Mouse (Mus musculus) cerebellum, postnatal 36 days (tissue): ENCODE data around the gene Tmem176b.
"Not testable (repeated sequence)": the region's sequence is repeated elsewhere in the genome, so short reads cannot be mapped to it uniquely, and the experiment has no call there.

Experiments
- DNase-seq, 2 experiments: peaks; one replicate each; pipeline ENCODE4 v3.0.0; 2021 to 2022; ENCODE audit warnings: mixed read lengths in 2 of 2

Tmem176b gene

DNA sequence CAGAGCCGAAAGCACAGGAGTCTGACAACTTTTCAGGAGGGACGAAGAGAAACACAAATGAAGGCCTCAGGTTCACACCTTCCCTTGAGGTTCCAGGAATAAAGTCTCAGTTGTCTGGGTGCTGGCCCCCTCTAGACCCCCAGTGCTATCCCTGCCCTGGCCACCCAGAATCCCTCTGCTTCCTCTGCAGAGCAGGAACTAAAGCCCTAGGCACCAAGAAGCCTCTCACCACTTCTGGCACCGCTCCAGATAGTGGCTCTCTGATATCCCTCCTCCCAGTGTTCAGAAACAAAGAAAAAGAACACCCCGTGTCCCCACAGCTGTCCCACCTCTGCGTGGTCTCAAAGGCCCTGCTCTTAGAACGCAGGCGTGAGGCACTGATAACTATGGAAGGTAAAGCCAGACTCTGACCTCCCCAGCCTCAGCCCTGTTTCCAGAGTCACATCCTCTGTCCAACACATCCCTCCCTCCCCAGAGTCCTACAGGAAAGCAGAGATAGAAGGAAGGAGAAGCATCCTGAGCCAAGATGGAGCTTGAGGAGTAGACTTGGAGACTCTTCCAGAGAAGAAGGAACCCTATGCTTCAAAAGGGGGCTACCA lies 826 bp downstream of the Tmem176b start, which contains the start of gene Tmem176a:
Tmem176a (plus strand) TSS at position 549 of the 599 bp plus-strand sequence.
- no peak for DNase-seq

DNA sequence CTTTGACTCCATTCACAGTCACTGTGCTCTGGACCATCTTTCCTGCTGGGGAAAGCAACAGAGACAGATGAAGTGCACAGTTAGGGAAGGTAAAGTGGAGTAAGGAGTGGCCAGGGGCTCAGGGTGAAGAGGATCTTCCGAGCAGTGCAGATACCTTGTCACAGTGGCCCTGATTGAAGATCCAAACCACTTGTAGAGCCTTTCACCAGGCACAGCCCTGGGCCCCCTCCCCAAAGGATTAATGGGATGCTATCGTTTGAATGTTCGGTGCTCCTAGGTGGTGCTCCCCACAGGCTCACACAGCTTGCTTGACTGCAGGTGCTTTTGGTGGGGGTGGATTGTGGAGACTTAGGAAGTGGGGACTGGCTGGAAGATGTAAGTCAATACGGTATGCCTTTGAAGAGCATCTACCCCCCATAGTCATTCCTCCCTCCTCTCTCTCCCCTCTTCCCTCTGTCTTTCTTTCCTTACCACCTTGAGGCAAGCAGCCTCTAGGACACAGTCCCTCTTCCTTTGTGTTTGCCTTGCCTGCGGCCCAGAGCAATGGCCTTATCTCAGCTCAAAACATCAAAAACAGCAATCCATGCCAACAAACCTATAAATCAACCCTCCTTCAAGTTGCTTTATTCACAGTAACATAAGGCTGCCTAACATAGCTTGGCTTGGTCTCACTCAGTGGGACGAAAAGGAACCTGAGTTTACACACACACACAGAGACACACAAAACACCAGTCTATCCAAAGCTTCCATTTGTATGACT lies 2.8 kb downstream of the Tmem176b start:
- no peak for DNase-seq

DNA sequence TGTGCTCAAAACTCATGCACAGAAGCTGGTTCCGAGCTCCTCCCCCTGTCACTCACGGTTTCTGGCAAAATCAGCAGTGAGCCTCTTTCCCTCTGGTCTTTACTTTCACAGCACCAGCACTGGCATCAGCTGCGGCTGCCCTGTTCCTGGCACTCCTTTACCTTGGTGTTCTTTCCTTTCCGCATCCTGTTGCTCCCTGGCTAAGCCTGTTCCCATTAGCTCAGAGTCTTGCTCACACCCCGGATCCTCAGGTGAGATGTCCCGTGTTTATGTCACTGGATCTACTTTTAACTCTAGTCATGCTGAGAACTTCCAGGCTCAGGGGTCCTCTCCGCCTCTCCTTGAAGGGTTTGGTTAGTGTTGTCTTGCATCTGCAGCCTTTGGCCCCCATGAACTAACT lies 3.8 kb downstream of the Tmem176b start:
- no peak for DNase-seq

DNA sequence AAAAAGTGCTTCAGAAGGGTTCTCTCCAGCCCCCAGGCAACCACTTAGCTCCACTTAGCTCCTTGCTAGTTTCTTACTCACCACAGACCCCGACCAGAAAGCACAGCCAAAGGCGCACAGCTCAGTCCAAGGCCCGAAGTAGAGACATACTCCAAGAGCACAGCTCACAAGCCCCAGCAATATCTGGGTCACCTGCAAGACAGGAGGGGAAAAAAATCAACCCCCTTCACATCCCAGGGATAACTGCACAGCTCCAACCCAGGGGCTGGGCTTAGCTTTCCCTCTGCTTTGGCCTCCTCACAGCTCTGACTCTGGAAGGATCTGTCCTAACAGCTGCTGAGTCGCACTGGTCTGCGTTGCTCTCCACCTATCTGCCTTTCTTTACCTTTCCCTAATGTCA lies 5.2 kb downstream of the Tmem176b start:
- no peak for DNase-seq

DNA sequence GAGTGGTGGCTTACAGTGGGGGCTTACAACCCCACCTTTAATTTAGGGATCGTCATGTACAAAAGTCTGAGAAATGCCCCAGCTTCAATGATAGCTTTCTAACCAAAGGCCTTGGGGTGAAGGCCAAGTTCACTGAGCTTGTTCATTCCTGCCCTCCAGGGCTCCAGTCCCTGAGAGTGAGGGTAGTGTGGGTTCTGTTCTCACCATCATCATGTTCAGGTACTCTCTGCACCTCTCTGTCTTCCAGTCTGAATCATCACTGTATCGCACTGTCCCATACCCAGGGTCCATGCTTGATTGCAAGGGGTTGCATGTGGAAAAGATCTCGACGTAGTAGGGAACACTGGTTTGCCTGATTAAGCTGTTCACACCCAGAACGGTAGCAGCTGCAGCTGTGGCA lies 6.1 kb downstream of the Tmem176b start:
- DNase-seq: no peak

DNA sequence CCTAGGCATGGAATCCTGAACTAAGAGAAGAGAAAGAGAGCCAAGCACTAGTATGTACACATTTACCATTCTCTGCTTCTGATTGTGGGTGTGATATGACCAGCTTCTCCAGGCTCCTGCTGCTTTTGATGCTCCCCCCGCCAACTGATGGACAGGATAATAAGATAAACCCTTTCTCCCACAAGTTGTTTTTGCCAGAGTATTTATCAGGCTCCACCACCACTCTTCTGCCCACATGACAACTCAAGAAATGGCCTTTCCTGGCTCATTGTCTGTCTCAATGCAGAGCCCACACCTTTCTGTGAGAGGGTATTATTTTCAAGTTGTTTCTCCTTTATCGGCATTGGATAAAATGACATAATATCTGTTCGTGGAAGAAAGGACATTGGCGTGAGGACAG lies 7.8 kb downstream of the Tmem176b start:
- no peak for DNase-seq

DNA sequence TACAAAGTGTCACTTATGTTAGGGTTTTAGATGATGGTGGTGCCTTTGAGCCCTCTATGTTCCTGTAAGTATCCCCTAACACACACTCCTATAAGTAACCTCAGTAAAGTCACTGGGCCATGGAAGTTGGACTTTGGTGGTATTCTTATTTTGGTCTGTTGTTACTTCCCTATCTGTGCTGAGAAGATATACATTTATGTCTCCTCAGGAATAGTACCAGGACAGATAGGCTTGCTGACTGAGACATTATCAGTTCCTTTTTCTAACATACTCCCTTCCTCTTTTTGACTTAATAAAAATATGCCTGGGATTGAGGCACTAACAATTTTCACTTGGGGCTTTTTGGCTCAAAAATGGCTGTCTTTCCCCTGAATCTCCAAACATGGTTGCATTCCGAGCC lies 8.9 kb downstream of the Tmem176b start:
- no peak for DNase-seq

DNA sequence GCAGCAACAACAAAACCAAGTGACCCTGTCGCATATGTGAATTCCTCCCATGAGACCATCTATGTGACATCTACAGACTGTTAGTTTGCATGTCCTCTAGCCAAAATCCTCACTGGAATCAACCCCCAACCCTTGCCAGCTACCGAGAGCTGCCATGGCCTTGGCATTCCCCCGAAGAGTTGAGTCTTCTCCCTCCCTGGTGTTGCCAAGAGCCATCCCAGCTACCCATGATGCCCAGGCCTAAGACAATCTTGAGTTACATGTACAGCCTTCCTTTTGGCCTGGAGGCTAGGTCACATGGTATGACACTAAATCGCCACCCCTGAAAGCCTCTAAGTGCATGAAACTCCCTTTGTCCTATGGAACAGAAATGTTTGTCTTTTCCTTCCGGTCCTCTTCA lies 10.2 kb downstream of the Tmem176b start:
- DNase-seq: no peak

DNA sequence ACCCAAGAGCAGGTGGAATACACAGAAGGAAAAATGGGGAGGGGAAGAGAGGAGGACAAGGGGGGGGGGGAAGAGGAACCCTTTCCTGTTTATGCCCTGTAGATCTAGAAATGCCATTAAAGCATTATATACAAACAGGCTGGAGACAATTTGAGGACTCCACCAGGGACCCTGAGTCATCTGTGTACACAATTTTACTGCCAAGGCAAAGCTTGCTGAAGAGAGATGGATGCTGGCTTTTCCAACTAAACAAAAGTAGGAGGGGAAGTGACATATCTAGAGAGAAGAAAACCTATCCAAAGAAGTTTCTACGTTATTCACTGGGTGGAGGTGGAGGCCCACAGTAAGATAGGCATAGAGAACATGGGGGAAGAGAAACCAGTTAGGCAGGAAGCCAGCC lies 11.1 kb downstream of the Tmem176b start:
- no peak for DNase-seq

DNA sequence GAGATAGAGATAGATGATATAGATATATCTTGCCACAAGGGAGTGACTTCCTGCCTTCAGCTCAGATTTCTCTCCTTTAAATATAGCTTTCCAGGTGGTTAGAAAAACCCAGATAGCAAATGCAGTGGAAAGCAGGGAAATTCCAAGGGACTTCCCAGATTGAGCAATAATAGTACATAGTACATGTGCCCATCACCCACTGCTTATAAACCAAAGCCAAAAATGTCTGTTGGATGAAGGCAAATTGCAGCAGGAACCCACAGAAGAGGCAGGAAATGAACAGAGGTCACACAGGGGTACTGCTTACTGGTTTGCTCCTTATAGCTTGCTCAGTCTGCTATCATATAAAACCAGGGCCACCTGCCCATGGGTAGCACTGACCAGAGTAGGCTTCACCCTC lies 11.6 kb downstream of the Tmem176b start:
- DNase-seq: no peak

DNA sequence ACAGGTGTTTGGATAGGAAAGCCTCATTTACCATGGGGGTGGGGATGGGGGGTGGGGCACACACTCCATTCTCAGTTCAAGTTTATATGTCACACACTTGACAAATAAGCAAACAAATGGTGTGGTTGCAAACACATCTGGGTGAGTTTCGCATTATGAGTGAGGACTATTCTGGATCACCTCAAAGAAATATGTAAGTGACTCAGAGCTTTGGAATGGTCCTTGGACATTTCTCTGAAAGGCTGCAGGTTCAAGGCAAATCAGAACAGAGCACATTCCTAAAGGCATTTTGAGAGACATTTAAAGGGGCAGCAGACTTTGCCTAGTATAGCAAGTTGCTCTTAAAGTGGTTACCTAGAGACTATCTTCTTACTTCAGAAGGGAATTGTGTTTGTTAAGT lies 12.3 kb downstream of the Tmem176b start:
- no peak for DNase-seq

DNA sequence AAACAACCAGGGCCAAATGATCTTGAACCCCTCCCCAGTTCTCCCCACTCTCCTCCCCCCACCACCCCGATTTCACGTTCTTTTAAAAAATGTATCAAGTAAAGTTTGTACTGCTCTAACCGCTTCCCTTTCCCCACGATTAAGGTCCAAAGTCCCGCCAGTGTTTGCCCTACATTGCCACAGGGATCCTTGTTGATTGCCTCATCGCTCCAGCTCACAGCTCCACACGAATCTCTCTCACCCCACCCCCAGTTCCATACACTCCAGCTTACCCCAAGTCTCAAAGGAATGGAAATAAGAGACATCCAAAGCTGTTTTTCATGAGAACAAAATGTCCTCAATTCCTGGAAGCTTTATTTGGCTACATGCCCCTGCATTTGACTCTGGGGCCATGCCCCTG lies 16.3 kb downstream of the Tmem176b start:
- DNase-seq: no peak

DNA sequence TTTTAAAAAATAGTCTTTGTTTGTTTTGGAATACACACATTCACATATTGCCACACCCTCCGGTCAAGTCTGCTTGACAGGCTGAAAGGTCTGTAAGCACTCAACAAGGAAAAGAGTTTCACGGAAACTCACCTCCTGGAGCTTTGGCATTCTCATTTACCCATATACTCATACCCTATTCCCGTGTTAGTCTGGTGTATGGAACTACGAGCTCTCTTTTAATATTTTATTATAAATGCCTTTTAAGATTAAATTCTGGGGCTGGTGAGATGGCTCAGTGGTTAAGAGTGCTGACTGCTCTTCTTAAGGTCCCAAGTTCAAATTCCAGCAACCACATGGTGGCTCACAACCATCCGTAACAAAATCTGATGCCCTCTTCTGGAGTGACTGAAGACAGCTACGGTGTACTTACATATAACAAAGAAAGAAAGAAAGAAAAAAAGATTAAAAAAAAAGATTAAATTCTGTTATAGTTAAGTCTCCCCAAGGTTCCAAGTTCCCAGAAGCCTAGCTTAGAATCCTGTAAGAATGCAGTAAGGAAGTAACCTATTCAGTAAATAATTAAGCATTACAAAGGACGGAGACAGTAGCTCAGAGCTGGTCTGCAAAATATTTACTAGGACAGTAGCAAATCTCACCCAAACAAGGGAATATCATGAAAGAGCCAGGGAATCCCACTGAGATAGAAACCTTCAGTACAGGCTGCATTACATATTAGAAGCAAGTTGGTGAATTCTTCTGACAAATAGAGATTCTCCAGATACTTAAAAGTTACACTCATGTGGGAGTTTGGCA lies 19.1 kb downstream of the Tmem176b start:
- not testable (repeated sequence) for DNase-seq

DNA sequence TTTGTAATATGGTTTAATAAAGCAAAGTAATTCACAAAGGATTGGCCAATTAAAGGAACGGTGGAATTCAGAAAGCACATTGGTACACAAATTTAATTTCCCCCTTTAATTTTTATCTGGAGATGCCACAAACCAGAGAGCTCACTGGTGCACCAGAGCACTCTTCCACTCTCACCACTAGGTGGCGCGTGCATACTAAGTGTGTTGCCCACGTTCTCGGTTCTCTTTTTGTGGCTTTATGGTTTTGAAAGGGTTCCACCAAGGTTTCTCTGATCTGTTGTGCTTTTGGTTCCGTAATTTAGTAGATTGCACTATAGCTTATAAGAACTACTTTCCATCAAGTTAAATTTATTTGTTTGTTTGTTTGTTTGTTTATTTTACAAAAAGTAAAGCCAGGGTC lies 23.5 kb downstream of the Tmem176b start:
- peak; percentile 57 to 61 for DNase-seq

DNA sequence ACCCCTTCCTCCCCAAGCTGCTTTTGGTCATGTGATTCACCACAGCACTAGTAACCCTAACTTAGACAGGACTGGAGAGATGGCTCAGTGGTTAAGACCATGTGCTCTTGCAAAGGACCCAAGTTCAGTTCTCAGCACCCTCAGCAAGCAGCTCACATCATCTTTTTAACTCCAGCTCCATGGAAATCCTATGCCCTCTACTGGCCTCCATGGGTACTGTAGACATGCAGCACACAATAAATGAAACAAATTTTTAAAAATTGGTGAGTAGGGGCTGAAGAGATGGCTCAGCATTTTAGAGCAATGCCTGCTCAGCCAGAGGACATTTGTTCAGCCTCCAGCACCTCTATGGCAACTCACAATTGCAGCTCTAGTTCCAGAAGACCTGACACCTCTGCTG lies 26.3 kb downstream of the Tmem176b start:
- no peak for DNase-seq

DNA sequence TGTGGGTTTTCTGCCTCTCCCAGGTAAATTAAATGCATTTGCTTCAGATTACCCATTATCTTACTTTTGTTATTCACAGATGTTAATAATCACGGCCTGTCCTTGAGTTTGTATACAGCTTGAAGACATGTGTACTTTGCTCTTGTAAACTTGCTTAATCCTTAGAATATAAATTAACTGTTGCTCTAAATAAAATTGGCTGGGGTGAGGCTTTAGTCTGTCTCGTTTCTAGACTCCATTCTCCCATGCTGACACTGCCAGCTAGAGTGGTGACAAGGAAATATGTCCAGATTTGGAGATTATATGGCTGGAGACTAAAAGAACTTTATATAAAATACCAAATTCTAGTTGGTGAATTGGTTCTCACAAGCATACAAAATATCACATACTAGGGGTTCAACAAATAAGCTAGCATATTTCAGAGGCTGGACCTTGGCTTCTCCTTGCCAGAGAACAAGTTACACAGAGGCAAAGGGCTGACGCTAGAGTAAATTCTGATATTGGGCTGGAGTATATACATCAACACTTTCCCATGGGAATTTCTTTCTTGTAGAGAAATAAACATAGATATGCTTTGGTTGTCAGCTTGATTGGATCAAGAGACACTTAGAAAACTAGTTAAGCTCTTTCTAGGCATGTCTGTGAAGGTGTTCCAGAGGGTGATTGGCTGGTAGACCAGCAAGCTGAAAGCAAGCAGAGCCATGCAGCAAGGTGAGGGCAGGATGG lies 31.6 kb downstream of the Tmem176b start:
- no peak for DNase-seq

DNA sequence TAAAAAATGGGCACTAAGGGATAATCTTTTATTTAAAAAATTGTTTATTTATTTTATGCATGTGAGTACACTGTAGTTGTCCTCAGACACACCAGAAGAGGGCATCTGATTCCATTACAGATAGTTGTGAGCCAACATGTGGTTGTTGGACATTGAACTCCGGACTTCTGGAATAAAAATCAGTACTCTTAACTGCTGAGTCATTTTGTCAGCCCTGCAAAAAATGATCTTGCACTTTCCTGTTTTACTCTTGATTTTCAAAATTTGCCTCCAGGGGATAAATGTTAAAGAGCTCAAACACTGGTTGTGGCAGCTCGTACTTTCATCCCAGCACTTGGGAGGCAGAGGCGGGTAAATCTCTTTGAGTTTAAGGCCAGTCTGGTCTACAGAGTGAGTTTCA lies 34.5 kb downstream of the Tmem176b start:
- no peak for DNase-seq

DNA sequence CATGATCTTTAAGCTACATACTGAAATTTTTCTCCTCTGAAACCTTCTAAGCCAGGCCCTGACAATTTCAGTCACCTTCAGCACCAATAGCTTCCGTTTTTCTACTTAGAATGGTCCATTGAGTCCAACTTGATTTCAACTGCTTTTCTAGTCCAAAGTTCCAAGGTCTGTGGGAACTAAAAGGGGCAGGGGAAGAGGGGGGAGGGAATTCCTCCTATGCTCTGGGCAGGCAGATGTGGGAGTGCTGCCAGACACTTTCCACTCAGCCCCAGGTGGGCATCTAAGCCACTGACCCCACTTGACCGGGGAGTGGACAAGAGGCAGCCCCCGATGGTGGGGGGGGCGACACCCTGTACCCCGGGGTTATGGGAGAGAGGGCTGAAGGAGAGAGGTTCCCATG lies 37.0 kb downstream of the Tmem176b start:
- no peak for DNase-seq

DNA sequence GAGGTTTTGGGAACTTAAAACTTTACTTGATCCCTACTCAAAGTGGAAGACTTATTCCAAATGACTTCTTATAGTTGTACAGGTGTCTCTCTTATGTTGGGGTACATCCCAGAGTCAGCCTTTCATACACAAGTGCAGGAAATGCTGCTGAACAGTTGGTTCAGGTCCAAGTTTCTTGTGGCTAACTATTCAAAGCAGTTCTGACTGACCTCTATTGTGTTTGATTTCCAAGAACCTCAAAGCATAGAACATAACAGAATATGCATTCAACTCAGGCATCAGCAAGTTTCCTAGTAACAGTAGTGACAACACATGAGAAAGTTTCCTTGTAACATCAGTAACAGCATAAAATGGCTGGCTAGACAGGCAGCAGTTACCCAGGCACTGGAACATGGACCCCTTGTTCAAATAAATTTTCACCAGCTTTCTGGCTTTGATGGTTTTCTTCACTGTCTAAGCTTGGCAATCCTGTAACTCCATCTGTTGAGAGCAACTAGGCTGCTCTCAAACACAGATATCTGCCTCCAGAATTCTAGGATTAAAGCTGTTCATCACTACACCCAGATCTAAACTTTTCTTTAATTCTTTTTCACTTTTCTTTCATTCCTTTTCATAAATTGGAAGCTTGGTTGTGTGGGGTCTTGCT lies 37.8 kb downstream of the Tmem176b start:
- DNase-seq: no peak

DNA sequence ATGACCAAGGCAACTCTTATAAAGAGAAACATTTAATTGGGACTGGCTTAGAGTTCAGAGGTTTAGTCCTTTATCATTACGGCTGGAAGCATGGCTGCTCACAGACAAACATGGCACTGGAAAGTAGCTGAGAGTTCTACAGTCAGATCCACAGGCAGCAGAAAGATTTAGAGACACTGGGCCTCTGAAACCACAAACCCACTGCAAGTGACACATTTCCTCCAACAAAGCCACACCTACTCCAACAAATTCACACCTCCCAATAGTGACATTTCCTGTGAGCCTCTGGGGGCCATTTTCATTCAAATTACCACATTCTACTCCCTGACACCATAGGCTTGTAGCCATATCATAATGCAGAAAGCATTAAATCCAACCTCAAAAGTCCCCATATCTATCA lies 39.4 kb downstream of the Tmem176b start:
- DNase-seq: no peak

DNA sequence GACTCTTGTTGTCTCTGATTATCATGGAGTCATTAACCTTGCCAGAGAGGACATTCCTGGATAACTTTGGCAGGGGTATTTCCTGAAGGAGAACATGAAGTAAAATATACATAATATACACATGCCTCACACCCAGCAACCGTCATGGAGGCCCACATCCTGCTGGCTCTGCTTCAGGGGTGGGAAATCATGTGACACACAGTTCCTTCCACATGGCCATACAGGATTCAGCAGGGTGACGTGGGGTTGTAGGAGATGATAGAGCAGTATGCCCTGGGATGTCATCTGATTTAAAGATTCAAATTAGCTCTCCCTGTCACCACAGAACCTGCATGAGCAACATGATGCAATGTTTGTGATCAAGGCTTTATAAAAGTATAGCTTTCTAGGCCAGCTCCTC lies 53.4 kb downstream of the Tmem176b start:
- no peak for DNase-seq

DNA sequence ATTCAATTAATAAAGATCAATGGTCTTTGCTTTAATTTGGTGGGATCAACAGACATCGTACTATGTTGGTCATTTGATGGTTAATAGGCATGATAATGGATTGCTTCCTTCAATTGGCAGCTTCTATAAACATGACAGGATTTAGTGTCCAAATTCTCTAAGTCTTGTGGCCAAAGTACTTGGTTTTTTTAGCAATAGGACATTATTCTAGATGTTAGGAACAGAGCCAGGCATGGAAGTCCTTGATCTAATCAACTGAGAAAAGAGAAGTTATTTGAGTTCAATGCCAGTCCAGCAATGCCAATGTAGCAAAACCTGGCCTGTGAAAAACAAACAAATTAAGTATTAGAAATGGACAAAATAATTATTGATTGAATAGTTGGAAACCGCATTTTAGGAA lies 55.7 kb downstream of the Tmem176b start:
- DNase-seq: no peak

DNA sequence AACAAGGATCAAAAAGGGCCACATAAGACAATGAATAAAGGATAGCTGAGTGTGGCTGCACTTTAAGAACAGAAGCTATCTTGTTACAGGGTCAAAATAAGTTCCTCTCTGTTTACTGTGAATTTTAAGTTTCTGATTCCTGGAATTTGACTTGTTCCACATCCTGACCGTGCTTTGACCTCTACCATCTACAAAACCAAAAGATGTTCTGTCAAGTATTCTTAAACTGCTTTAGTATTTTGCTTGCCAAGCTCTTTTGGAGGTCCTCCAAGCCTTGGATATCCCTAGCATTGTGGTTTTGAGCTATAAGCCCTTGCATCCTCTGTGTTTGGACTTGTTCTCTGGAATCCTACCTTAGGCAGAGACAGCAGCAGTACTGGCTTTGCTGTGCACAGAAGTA lies 56.1 kb downstream of the Tmem176b start:
- DNase-seq: no peak
